Mouse (Mus musculus): Measurements from ENCODE around the gene Ets2. TPM values are rescaled to one million over a fixed set of nuclear protein-coding genes. Genes with fewer than 3 reads are reported as not detected.

The Ets2 gene
- polyA plus RNA-seq, 1 experiment = 31.8 TPM

GRCm38 (mm10) chr16:95716061-95716706 lies 14.3 kb downstream of the Ets2 start:
- Histone ChIP-seq H3K27me3 (ENCODE audit: control insufficient read depth, insufficient read depth, low read length) (no peaks in the 10 kb centered on the region), H3K36me3 (ENCODE audit: control insufficient read depth, insufficient read depth, low read length) (peaks cover 63% of the 10 kb centered on the region), H3K4me3 (ENCODE audit: extremely low read depth, insufficient read depth, insufficient read length) (no peak overlapping the region), H3K27ac (ENCODE audit: insufficient read depth, low read length) (no peak overlapping the region), H3K4me1 (ENCODE audit: control insufficient read depth, insufficient read depth, insufficient read length) (no peaks in the 10 kb centered on the region)
- no peak for DNase-seq (ENCODE audit: low read depth in 1 of 2, low spot score in 2 of 2)
- WGBS = 91% methylated on average over 12 of the region's 12 CpGs
- TF ChIP-seq POLR2A (IDR thresholded peaks at IDR 0.05; ENCODE audit: low read depth, low read length) (no peak), CTCF (IDR thresholded peaks at IDR 0.05; ENCODE audit: extremely low read depth, insufficient read depth, insufficient read length, insufficient replicate concordance) (no peak)

GRCm38 (mm10) chr16:95717631-95718030 lies 15.8 kb downstream of the Ets2 start:
- no peak for TF ChIP-seq CTCF (IDR thresholded peaks at IDR 0.05; ENCODE audit: extremely low read depth, insufficient read depth, insufficient read length, insufficient replicate concordance)
- no peak for TF ChIP-seq POLR2A (IDR thresholded peaks at IDR 0.05; ENCODE audit: low read depth, low read length)
- H3K36me3 ChIP-seq (ENCODE audit: control insufficient read depth, insufficient read depth, low read length) = peaks cover 50% of the 10 kb centered on the region
- WGBS = 96% methylated on average over 6 of the region's 6 CpGs

DNA sequence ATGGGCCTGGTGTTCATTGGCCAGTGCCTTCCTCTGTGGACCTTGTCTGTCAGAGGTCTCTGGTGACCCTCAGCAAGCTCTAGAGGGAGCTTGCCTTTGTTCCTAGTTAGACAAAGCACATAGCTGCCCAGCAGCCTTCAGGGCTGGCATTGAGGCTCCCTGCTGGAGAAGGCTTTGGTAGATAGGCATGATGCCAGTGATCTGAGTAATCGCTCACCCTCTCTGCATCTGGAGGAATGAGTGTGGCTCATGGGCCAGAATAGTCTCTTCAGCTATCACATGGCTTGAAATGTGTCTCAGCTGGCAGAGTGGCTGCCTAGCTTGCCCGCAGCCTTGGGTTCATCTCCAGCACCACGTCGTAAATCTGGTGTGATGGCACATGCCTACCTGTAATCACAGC lies 16.2 kb downstream of the Ets2 start:
- peaks cover 49% of the 10 kb centered on the region for H3K36me3 ChIP-seq (ENCODE audit: control insufficient read depth, insufficient read depth, low read length)
- no peaks in the 10 kb centered on the region for H3K27me3 ChIP-seq (ENCODE audit: control insufficient read depth, insufficient read depth, low read length)
- no peak for DNase-seq (ENCODE audit: low read depth in 1 of 2, low spot score in 2 of 2)
- H3K27ac ChIP-seq (ENCODE audit: insufficient read depth, low read length) = no peak overlapping the region
- TF ChIP-seq POLR2A (IDR thresholded peaks at IDR 0.05; ENCODE audit: low read depth, low read length) = no peak
- no peak for TF ChIP-seq CTCF (IDR thresholded peaks at IDR 0.05; ENCODE audit: extremely low read depth, insufficient read depth, insufficient read length, insufficient replicate concordance)
- 93% methylated on average over 4 of the region's 4 CpGs for WGBS
- no peak overlapping the region for H3K4me3 ChIP-seq (ENCODE audit: extremely low read depth, insufficient read depth, insufficient read length)
- no peaks in the 10 kb centered on the region for H3K4me1 ChIP-seq (ENCODE audit: control insufficient read depth, insufficient read depth, insufficient read length)

More at GRCm38 (mm10) chr16:95717631-95718030, 15.8 kb downstream of the Ets2 start:
- H3K4me1 ChIP-seq (ENCODE audit: control insufficient read depth, insufficient read depth, insufficient read length) = no peaks in the 10 kb centered on the region
- H3K4me3 ChIP-seq (ENCODE audit: extremely low read depth, insufficient read depth, insufficient read length) = no peak overlapping the region
- H3K27me3 ChIP-seq (ENCODE audit: control insufficient read depth, insufficient read depth, low read length) = no peaks in the 10 kb centered on the region
- no peak overlapping the region for H3K27ac ChIP-seq (ENCODE audit: insufficient read depth, low read length)
- DNase-seq (ENCODE audit: low read depth in 1 of 2, low spot score in 2 of 2) = no peak

DNA sequence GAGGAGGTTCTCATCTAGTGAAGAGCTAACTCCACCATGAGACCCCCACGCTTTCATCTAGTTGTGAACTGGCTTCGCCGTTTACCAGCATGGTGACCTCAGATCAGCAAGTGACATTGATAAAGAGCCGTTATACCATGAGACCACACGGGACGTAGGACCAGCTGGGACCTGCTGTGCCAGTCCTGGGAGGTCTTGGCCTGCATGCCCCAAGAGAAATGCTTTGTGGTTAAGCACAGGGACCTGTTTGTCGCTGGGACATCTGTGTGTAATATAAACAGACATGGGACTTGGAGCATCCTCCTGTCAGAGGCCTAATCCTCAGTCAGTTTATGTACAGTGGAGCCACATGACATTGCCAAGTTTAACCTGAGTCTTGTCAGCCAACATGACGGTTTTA lies 18.7 kb downstream of the Ets2 start:
- TF ChIP-seq CTCF (IDR thresholded peaks at IDR 0.05; ENCODE audit: extremely low read depth, insufficient read depth, insufficient read length, insufficient replicate concordance) (no peak), POLR2A (IDR thresholded peaks at IDR 0.05; ENCODE audit: low read depth, low read length) (no peak)
- Histone ChIP-seq H3K27me3 (ENCODE audit: control insufficient read depth, insufficient read depth, low read length) (no peaks in the 10 kb centered on the region), H3K4me3 (ENCODE audit: extremely low read depth, insufficient read depth, insufficient read length) (no peak overlapping the region), H3K27ac (ENCODE audit: insufficient read depth, low read length) (no peak overlapping the region), H3K4me1 (ENCODE audit: control insufficient read depth, insufficient read depth, insufficient read length) (peaks cover 3% of the 10 kb centered on the region; the same call in 1 of the 2 replicates), H3K36me3 (ENCODE audit: control insufficient read depth, insufficient read depth, low read length) (peaks cover 31% of the 10 kb centered on the region)
- no peak for DNase-seq (ENCODE audit: low read depth in 1 of 2, low spot score in 2 of 2)
- 58% methylated on average over 8 of the region's 8 CpGs for WGBS

DNA sequence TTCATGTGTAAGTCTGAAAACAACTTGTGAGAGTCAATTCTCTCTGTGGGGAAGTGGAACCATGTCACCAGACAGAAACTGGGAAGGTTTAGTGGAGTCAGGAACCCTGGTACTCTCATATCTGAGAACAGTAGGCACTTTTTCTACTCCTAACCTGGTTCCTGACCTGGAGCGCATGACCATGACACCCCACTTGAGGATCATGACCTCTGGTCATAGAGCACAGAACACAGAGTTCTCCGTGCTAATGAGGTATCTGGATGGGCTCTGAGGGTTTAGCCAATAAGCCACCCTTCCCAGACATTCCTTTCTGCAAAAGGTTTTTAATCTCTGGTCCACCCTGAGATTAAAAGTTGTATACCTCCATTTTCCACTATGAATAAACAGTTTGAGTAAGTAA lies 22.4 kb downstream of the Ets2 start:
- Histone ChIP-seq H3K4me1 (ENCODE audit: control insufficient read depth, insufficient read depth, insufficient read length) (peaks cover 6% of the 10 kb centered on the region; the same call in 1 of the 2 replicates), H3K27ac (ENCODE audit: insufficient read depth, low read length) (no peak overlapping the region), H3K27me3 (ENCODE audit: control insufficient read depth, insufficient read depth, low read length) (no peaks in the 10 kb centered on the region), H3K36me3 (ENCODE audit: control insufficient read depth, insufficient read depth, low read length) (peaks cover 5% of the 10 kb centered on the region), H3K4me3 (ENCODE audit: extremely low read depth, insufficient read depth, insufficient read length) (no peak overlapping the region)
- TF ChIP-seq POLR2A (IDR thresholded peaks at IDR 0.05; ENCODE audit: low read depth, low read length) (no peak), CTCF (IDR thresholded peaks at IDR 0.05; ENCODE audit: extremely low read depth, insufficient read depth, insufficient read length, insufficient replicate concordance) (no peak)
- WGBS = 94% methylated on average over 2 of the region's 2 CpGs
- no peak for DNase-seq (ENCODE audit: low read depth in 1 of 2, low spot score in 2 of 2)

DNA sequence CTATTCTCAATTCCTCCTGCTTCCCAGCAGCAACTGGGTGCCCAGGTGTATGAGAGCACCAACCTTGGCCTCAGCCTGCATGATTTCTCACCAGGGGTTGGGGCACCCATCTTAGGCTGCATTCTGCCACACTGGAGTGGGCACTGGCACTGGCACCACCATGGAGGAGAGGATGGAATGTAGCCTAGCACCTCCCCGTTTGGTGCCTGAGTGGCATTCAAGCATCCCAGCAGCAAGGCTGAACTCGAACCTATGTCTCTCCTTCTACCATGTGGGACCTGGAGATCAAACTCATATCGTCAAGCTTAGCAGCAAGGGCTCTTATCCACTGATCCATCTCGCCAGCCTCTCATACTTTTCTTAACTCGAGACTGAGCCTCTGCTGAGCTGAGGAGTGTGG lies 22.9 kb downstream of the Ets2 start:
- 78% methylated on average over 5 of the region's 5 CpGs for WGBS
- peaks cover 3% of the 10 kb centered on the region for H3K36me3 ChIP-seq (ENCODE audit: control insufficient read depth, insufficient read depth, low read length)

DNA sequence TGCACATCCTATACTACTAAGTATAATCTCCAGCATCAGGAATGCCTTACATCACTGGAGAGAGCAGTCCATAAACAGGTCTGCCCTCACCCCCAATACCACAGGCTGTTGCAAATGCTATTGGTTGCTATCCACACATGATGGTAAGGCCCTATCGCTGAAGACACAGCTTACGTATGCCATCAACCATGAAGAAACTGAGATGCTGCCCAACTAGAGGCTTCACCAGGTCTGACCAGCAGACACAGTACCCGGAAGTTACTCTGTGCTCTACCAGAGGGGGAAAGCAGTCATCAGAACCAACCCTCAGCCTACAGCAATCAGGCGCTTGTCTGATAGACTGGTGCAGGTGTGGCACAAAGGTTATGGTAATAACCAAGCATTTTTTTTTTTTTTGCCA lies 24.9 kb downstream of the Ets2 start:
- Histone ChIP-seq H3K4me1 (ENCODE audit: control insufficient read depth, insufficient read depth, insufficient read length) (peaks cover 13% of the 10 kb centered on the region; the same call in 1 of the 2 replicates), H3K27ac (ENCODE audit: insufficient read depth, low read length) (no peak overlapping the region), H3K4me3 (ENCODE audit: extremely low read depth, insufficient read depth, insufficient read length) (no peak overlapping the region), H3K27me3 (ENCODE audit: control insufficient read depth, insufficient read depth, low read length) (no peaks in the 10 kb centered on the region), H3K36me3 (ENCODE audit: control insufficient read depth, insufficient read depth, low read length) (no peaks in the 10 kb centered on the region)
- WGBS = 79% methylated on average over 4 of the region's 4 CpGs
- DNase-seq (ENCODE audit: low read depth in 1 of 2, low spot score in 2 of 2) = no peak
- TF ChIP-seq POLR2A (IDR thresholded peaks at IDR 0.05; ENCODE audit: low read depth, low read length) (no peak), CTCF (IDR thresholded peaks at IDR 0.05; ENCODE audit: extremely low read depth, insufficient read depth, insufficient read length, insufficient replicate concordance) (no peak)

More for the DNA sequence above, 22.9 kb downstream of the Ets2 start:
- TF ChIP-seq CTCF (IDR thresholded peaks at IDR 0.05; ENCODE audit: extremely low read depth, insufficient read depth, insufficient read length, insufficient replicate concordance) (no peak), POLR2A (IDR thresholded peaks at IDR 0.05; ENCODE audit: low read depth, low read length) (no peak)
- Histone ChIP-seq H3K4me1 (ENCODE audit: control insufficient read depth, insufficient read depth, insufficient read length) (peaks cover 10% of the 10 kb centered on the region; the same call in 1 of the 2 replicates), H3K4me3 (ENCODE audit: extremely low read depth, insufficient read depth, insufficient read length) (no peak overlapping the region), H3K27ac (ENCODE audit: insufficient read depth, low read length) (no peak overlapping the region), H3K27me3 (ENCODE audit: control insufficient read depth, insufficient read depth, low read length) (no peaks in the 10 kb centered on the region)
- DNase-seq (ENCODE audit: low read depth in 1 of 2, low spot score in 2 of 2) = no peak

Data from spleen, adult 2 months (tissue).